Mouse (Mus musculus): ENCODE results near the gene Ggnbp2. TPM values are rescaled to one million over a fixed set of nuclear protein-coding genes. Genes with fewer than 3 reads are reported as not detected.
A peak's percentile ranks its signal among the peaks of the same experiment; 100 is the strongest.

Ggnbp2 gene
- polyA plus RNA-seq, 1 experiment from 2014 or later, result 71.0 TPM

DNA sequence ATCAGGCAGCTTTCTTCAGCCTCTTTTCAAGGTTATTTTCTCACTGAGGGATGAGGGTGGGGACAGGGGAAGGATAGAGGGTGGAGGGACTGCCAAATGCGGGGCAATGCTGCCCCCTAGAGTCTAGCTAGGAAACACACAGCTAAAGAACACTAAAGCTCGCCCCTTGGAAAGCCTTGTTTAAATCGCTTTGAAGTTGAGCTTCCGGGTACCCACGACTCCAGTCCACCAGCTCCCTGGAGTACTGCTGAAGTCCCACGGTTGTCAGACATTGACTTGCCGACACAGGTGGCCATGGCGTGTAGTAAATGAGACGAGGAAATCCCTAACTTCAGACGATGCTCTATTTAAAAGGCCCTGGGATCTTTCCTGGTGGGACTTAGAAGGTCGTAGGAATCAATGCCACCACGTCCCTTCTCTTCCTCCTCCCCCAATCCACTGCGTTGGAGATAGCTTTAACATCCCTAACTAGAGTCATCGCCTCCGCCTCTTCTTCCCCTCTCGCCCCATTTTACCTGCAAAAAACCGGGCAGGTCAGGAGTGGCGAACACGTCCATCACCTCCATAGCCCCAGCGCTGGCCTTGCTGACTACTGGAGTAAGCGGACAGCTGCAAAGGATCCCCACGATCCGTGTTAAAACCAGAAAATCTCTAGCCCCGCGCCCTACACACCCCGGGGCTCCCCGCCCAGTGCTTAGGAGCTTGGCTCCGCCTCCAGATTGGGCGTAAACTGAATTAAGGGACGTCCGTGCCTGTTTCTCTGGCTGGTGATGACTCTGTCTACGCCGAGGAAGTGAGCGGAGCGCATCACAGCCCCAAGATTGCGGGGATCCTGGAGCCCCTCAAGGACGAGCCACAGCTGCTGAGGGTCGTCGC is 52.3 kb downstream of the Ggnbp2 start:
- ATAC-seq (ENCODE audit: low FRiP score, low read depth), result peak; percentile 66
- peak overlapping the region; percentile 75 for H3K4me3 ChIP-seq
- H3K9me3 ChIP-seq, result no peaks in the 10 kb centered on the region
- peak overlapping the region; percentile 70; the same call in 1 of the 2 replicates for H3K27ac ChIP-seq
- peaks cover 12% of the 10 kb centered on the region; the same call in 1 of the 2 replicates for H3K4me1 ChIP-seq
- no peaks in the 10 kb centered on the region for H3K27me3 ChIP-seq
- H3K9ac ChIP-seq, result peak overlapping the region; percentile 75
- peaks cover 12% of the 10 kb centered on the region for H3K36me3 ChIP-seq
- peak overlapping the region; percentile 99 for H3K4me2 ChIP-seq (replicated peaks)
- 0% methylated on average over 39 of the region's 39 CpGs for WGBS

DNA sequence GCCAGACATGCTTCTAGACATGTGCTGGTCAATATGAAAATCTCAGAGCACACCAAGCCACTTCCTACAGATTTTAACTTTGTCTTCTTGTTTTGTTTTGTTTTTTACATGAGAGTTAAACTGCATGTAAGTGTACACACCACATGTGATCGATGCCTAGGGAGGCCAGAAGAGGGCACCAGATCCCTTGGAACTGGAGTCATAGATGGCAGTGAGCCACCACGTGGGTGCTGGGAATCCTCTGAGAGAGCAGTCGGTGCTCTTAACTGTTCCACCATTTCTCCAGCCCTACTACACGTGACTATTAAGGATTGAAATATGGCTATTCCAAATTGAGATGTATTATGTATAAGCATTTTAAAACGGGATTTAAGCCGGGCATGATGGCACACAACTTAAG is 53.3 kb downstream of the Ggnbp2 start:
- Histone ChIP-seq H3K36me3 (peaks cover 9% of the 10 kb centered on the region), H3K27me3 (no peaks in the 10 kb centered on the region), H3K9ac (no peak overlapping the region), H3K4me2 (replicated peaks) (no peak overlapping the region), H3K9me3 (no peaks in the 10 kb centered on the region), H3K4me3 (no peak overlapping the region), H3K27ac (no peak overlapping the region), H3K4me1 (peaks cover 12% of the 10 kb centered on the region; the same call in 1 of the 2 replicates)
- ATAC-seq (ENCODE audit: low FRiP score, low read depth), result no peak
- 82% methylated on average over 6 of the region's 6 CpGs for WGBS

- WGBS, result 52% methylated on average over 13 of the region's 13 CpGs
- no peaks in the 10 kb centered on the region for H3K27me3 ChIP-seq
- no peak overlapping the region for H3K27ac ChIP-seq
These were observed 56.7 kb downstream of the Ggnbp2 start for GRCm38 (mm10) chr11:84813724-84814510.

GRCm38 (mm10) chr11:84804373-84804772 is 66.2 kb downstream of the Ggnbp2 start:
- ATAC-seq (ENCODE audit: low FRiP score, low read depth), result no peak
- Histone ChIP-seq H3K36me3 (no peaks in the 10 kb centered on the region), H3K4me3 (no peak overlapping the region), H3K4me2 (replicated peaks) (no peak overlapping the region), H3K9me3 (no peaks in the 10 kb centered on the region), H3K27ac (no peak overlapping the region), H3K27me3 (no peaks in the 10 kb centered on the region), H3K9ac (no peak overlapping the region), H3K4me1 (no peaks in the 10 kb centered on the region)
- WGBS, result 84% methylated on average over 4 of the region's 4 CpGs

More at GRCm38 (mm10) chr11:84813724-84814510, 56.7 kb downstream of the Ggnbp2 start:
- H3K9ac ChIP-seq, result no peak overlapping the region
- H3K4me2 ChIP-seq (replicated peaks), result no peak overlapping the region
- no peaks in the 10 kb centered on the region for H3K36me3 ChIP-seq
- ATAC-seq (ENCODE audit: low FRiP score, low read depth), result no peak
- no peak overlapping the region for H3K4me3 ChIP-seq
- H3K4me1 ChIP-seq, result 0 out of 2 replicates have a peak, but pooled peaks cover 8% of the 10 kb centered on the region
- no peaks in the 10 kb centered on the region for H3K9me3 ChIP-seq

GRCm38 (mm10) chr11:84797627-84798353 is 72.8 kb downstream of the Ggnbp2 start:
- H3K36me3 ChIP-seq, result no peaks in the 10 kb centered on the region
- H3K4me1 ChIP-seq, result no peaks in the 10 kb centered on the region
- no peak for ATAC-seq (ENCODE audit: low FRiP score, low read depth)
- H3K27me3 ChIP-seq, result peaks cover 14% of the 10 kb centered on the region; the same call in 1 of the 2 replicates
- no peaks in the 10 kb centered on the region for H3K9me3 ChIP-seq
- H3K9ac ChIP-seq, result no peak overlapping the region
- H3K4me2 ChIP-seq (replicated peaks), result no peak overlapping the region
- no peak overlapping the region for H3K4me3 ChIP-seq
- WGBS, result 20% methylated on average over 21 of the region's 21 CpGs
- H3K27ac ChIP-seq, result no peak overlapping the region

DNA sequence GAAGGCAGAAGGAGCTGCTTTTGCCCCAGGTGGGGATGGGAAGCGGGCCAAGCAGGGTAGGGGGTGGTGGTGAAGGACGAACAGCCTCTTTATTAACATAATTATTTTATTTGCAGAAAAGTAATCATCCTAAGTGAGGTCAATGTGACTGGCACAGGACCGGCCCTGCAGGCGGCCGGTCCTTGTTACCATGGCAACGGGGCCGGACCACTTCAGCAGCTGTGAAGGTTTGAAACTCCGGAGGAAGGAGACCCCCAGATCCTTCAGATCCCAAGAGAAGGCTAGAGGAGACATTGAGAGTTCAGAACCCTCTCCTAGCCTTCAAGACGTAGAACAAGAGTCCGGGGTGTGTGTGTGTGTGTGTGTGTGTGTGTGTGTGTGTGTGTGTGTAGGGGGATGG is 73.6 kb downstream of the Ggnbp2 start:
- Histone ChIP-seq H3K4me2 (replicated peaks) (no peak overlapping the region), H3K9me3 (no peaks in the 10 kb centered on the region), H3K36me3 (no peaks in the 10 kb centered on the region), H3K4me1 (no peaks in the 10 kb centered on the region), H3K27me3 (peaks cover 14% of the 10 kb centered on the region; the same call in 1 of the 2 replicates), H3K4me3 (no peak overlapping the region), H3K27ac (no peak overlapping the region), H3K9ac (no peak overlapping the region)
- no peak for ATAC-seq (ENCODE audit: low FRiP score, low read depth)
- 33% methylated on average over 10 of the region's 10 CpGs for WGBS

GRCm38 (mm10) chr11:84794496-84795113 is 76.0 kb downstream of the Ggnbp2 start:
- H3K9me3 ChIP-seq, result no peaks in the 10 kb centered on the region
- no peak overlapping the region for H3K9ac ChIP-seq
- H3K4me3 ChIP-seq, result peak overlapping the region; percentile 26
- no peaks in the 10 kb centered on the region for H3K4me1 ChIP-seq
- peak overlapping the region; percentile 56 for H3K4me2 ChIP-seq (replicated peaks)
- H3K27me3 ChIP-seq, result peaks cover 14% of the 10 kb centered on the region; the same call in 1 of the 2 replicates
- no peaks in the 10 kb centered on the region for H3K36me3 ChIP-seq
- ATAC-seq (ENCODE audit: low FRiP score, low read depth), result peak; percentile 79
- no peak overlapping the region for H3K27ac ChIP-seq
- 10% methylated on average over 17 of the region's 17 CpGs for WGBS

DNA sequence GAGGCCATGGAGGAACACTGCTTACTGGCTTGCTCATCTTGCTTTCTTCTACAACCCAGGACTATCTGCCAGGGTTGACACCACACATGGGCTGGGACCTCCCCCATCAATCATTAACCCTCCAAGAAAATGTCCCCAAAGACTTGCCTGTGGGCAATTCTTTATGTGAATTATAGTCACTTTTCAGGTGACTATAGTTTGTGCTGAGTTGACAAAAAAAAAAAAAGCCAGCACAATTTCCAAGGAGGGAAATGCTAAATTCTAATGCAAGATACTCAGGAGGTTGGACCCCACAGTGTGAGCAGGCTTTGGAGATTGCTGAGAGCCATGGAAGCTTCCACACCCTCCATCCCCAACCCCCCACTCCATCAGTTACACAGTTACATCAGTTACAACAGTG is 77.1 kb downstream of the Ggnbp2 start:
- no peak for ATAC-seq (ENCODE audit: low FRiP score, low read depth)
- Histone ChIP-seq H3K4me1 (no peaks in the 10 kb centered on the region), H3K9ac (no peak overlapping the region), H3K36me3 (no peaks in the 10 kb centered on the region), H3K4me3 (no peak overlapping the region), H3K27me3 (peaks cover 14% of the 10 kb centered on the region; the same call in 1 of the 2 replicates), H3K9me3 (no peaks in the 10 kb centered on the region), H3K27ac (no peak overlapping the region), H3K4me2 (replicated peaks) (no peak overlapping the region)

- Histone ChIP-seq H3K9me3 (no peaks in the 10 kb centered on the region), H3K9ac (no peak overlapping the region), H3K27ac (no peak overlapping the region), H3K27me3 (0 out of 2 replicates have a peak, but pooled peaks cover 7% of the 10 kb centered on the region), H3K4me3 (no peak overlapping the region), H3K36me3 (no peaks in the 10 kb centered on the region), H3K4me2 (replicated peaks) (no peak overlapping the region), H3K4me1 (no peaks in the 10 kb centered on the region)
- no peak for ATAC-seq (ENCODE audit: low FRiP score, low read depth)
- 55% methylated on average over 6 of the region's 6 CpGs for WGBS
These were observed 80.2 kb downstream of the Ggnbp2 start for GRCm38 (mm10) chr11:84790383-84790782.
